Mouse (Mus musculus): Measurements from ENCODE around the gene Syt12. TPM values are rescaled to one million over a fixed set of nuclear protein-coding genes. Genes with fewer than 3 reads are reported as not detected.
A peak's percentile ranks its signal among the peaks of the same experiment; 100 is the strongest.

The Syt12 gene
- polyA plus RNA-seq, 1 experiment from 2014 or later, result 0.17 TPM

DNA sequence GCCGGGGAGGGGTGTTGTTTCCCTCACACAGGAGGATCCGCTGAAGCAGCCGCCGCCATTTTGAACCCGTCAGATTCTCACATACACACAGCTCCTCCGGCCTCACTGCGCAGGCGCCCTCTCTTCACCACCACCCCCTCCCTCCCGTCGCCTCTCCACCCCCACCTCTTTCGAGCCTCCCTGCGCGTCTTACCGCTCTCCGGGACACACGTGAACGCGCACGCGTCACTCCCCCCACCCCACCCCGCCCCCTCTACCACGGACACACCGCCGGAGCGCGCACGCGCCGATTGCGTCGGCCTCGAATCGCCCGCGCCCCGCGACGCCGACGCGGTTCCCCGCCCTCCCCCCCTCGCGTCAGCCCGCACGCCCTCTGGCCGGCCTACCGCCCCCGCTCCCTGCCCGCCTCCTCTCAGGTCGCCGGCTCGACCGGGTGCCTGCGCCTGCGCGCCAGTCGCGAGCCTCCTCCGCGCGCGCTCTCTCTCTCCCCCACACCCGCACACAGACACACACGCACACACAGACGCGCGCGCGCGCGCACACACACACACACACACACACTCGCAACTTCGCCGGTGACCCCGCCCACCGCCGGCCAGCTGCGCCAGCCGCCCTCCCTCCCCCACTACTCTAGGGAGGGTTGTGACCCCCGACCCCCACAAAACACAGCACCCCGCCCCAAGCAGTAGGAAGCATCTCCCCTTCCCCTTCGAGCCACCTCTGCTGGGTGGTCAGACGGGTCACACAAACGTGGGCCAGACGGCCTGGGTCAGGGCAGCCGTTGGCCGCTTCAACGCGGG lies 80.0 kb downstream of the Syt12 start:
- WGBS (ENCODE audit: insufficient replicate concordance), result under 1% methylated on average over 36 of the region's 90 CpGs
- Histone ChIP-seq H3K4me3 (replicated peaks) (peak overlapping the region; percentile 100), H3K4me2 (peak overlapping the region; percentile 100), H3K27ac (peak overlapping the region; percentile 97), H3K27me3 (peaks cover 10% of the 10 kb centered on the region), H3K9ac (peak overlapping the region; percentile 100), H3K36me3 (peaks cover 12% of the 10 kb centered on the region), H3K9me3 (replicated peaks) (no peaks in the 10 kb centered on the region), H3K4me1 (replicated peaks) (peaks cover 38% of the 10 kb centered on the region)
- DNase-seq, result peak; percentile 93
- ATAC-seq (ENCODE audit: low read depth), result peak; percentile 91

DNA sequence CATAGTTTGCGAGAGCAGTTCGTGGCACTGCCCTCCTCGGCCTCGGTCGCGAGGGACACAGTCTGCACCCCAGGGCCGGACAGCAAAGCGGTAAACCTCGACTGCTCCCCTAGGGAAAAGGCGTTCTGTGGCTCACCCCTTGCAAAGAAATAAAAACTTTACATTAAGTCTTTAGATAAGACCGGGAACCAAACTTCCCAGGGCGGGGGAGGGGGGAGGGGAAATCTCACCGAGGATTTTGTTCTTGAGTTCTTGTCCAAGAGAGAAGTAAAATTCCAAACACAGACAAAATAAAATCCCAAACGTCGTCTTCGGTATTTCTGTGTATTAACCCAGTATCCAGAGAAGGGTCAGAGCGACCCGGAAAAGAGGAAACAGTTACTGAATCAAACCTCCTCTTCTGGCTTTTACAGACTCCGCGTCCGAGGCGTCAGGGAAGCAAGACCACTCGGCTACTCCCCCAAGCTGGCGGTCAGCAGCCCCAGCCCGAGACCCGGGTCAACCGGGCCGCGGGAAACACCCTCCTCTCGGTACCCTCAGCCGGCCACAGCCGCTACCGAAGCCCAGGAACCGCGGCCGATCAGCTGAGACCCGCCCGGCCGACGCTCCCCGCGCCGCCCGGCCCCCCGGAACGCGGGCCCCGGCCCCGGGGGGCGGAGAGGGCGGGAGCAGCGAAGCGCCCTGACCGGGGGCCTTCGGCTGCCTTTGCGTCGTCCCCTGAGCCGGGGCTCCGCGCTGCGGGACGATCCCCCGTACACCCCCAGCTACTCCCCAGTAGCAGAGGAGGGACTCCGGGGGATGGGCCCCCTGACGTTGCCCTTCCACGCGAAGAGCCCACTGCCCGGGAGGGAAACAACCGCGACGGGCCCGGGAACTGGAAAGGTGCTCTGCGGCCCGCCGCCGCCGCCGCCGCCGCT lies 80.9 kb downstream of the Syt12 start:
- H3K4me3 ChIP-seq (replicated peaks), result peak overlapping the region; percentile 100
- H3K9ac ChIP-seq, result peak overlapping the region; percentile 100
- H3K4me2 ChIP-seq, result peak overlapping the region; percentile 100
- no peaks in the 10 kb centered on the region for H3K9me3 ChIP-seq (replicated peaks)
- peaks cover 12% of the 10 kb centered on the region for H3K36me3 ChIP-seq
- peaks cover 10% of the 10 kb centered on the region for H3K27me3 ChIP-seq
- WGBS (ENCODE audit: insufficient replicate concordance), result 1% methylated on average over 71 of the region's 80 CpGs
- DNase-seq (peak; percentile 29), ATAC-seq (ENCODE audit: low read depth) (peak; percentile 19)
- H3K27ac ChIP-seq, result peak overlapping the region; percentile 97
- peaks cover 38% of the 10 kb centered on the region for H3K4me1 ChIP-seq (replicated peaks)

Other genes starting within 250 kb of the Syt12 start
- gene Pold4, start 245.5 kb downstream of the Syt12 start, polyA plus RNA-seq (2015; fragmentation: Nextera tagmentation; extraction: Ambion mirVana), result 8.3 and 12.3 TPM in 2 replicates
- gene Ssh3, start 208.3 kb downstream of the Syt12 start, polyA plus RNA-seq (2015; fragmentation: Nextera tagmentation; extraction: Ambion mirVana), result 1.3 and 1.7 TPM in 2 replicates
- gene Ankrd13d, start 194.3 kb downstream of the Syt12 start, polyA plus RNA-seq (2015; fragmentation: Nextera tagmentation; extraction: Ambion mirVana), result 0.57 and 0.74 TPM in 2 replicates
- 10.1 and 10.3 TPM in 2 replicates for gene Grk2, start 171.2 kb downstream of the Syt12 start, polyA plus RNA-seq (2015; fragmentation: Nextera tagmentation; extraction: Ambion mirVana)
- 10.9 and 15.4 TPM in 2 replicates for gene Kdm2a, start 79.2 kb downstream of the Syt12 start, polyA plus RNA-seq (2015; fragmentation: Nextera tagmentation; extraction: Ambion mirVana)
- 6.5 and 6.7 TPM in 2 replicates for gene Rhod, start 38.0 kb downstream of the Syt12 start, polyA plus RNA-seq (2015; fragmentation: Nextera tagmentation; extraction: Ambion mirVana)
- not detected in 2 replicates for gene 2010003K11Rik, start 21.1 kb upstream of the Syt12 start, polyA plus RNA-seq (2015; fragmentation: Nextera tagmentation; extraction: Ambion mirVana)
- gene Pcx, start 33.0 kb upstream of the Syt12 start, polyA plus RNA-seq (2015; fragmentation: Nextera tagmentation; extraction: Ambion mirVana), result 31.4 and 35.1 TPM in 2 replicates
- 0.43 and 0.59 TPM in 2 replicates for gene Lrfn4, start 138.2 kb upstream of the Syt12 start, polyA plus RNA-seq (2015; fragmentation: Nextera tagmentation; extraction: Ambion mirVana)
- 31.3 and 32.3 TPM in 2 replicates for gene Rce1, start 148.2 kb upstream of the Syt12 start, polyA plus RNA-seq (2015; fragmentation: Nextera tagmentation; extraction: Ambion mirVana)
- 0.79 TPM in 1 of 2 replicates, not detected in the other for gene Gm960, start 221.2 kb upstream of the Syt12 start, polyA plus RNA-seq (2015; fragmentation: Nextera tagmentation; extraction: Ambion mirVana)
- gene Sptbn2, start 233.7 kb upstream of the Syt12 start, polyA plus RNA-seq (2015; fragmentation: Nextera tagmentation; extraction: Ambion mirVana), result 0.09 and 0.13 TPM in 2 replicates

Measured in liver, embryonic 13.5 days (tissue).